Mouse (Mus musculus) frontal cortex, postnatal 36 days (tissue): ENCODE measurements at regions not wholly inside any gene's neighbourhood (a gene's known extent, or its start where the extent isn't known, plus 50 kb on each side); places are given as distances from the start of the nearest gene placed in this dataset.
"Not testable (repeated sequence)": the region's sequence is repeated elsewhere in the genome, so short reads cannot be mapped to it uniquely, and the experiment has no call there.

ENCODE experiments used
- DNase-seq, 2 experiments: peaks; one replicate each; pipeline ENCODE4 v3.0.0; 2022; ENCODE audit warnings: low spot score in 2 of 2

- no peak for DNase-seq
Observed at GRCm38 (mm10) chr3:5806947-5807575, 56.5 kb downstream of the Gm8797 start.

- no peak for DNase-seq
Observed at GRCm38 (mm10) chr3:5811071-5811590, 60.5 kb downstream of the Gm8797 start.

- not testable (repeated sequence) for DNase-seq
Observed at GRCm38 (mm10) chr3:5820243-5820642, 69.6 kb downstream of the Gm8797 start.

GRCm38 (mm10) chr3:5860237-5860636, 109.6 kb downstream of the Gm8797 start:
- peak; percentile 100 for DNase-seq

- no peak for DNase-seq
Observed at GRCm38 (mm10) chr3:5870407-5870806, 119.8 kb downstream of the Gm8797 start.

- DNase-seq = no peak
Observed at GRCm38 (mm10) chr3:5879113-5879512, 128.5 kb downstream of the Gm8797 start.

- DNase-seq = no peak
Observed at GRCm38 (mm10) chr3:5917536-5917935, 166.9 kb downstream of the Gm8797 start.

GRCm38 (mm10) chr3:5950243-5950642, 199.6 kb downstream of the Gm8797 start:
- not testable (repeated sequence) for DNase-seq

GRCm38 (mm10) chr3:5989011-5989645, 238.5 kb downstream of the Gm8797 start:
- not testable (repeated sequence) for DNase-seq

GRCm38 (mm10) chr3:6004423-6004822, 253.8 kb downstream of the Gm8797 start:
- DNase-seq = no peak

GRCm38 (mm10) chr3:6018749-6019148, 268.1 kb downstream of the Gm8797 start:
- DNase-seq = no peak

- DNase-seq = not testable (repeated sequence)
Observed at GRCm38 (mm10) chr3:6041325-6041724, 290.7 kb downstream of the Gm8797 start.

GRCm38 (mm10) chr3:6049472-6050045, 299.0 kb downstream of the Gm8797 start:
- no peak for DNase-seq

- no peak for DNase-seq
Observed at GRCm38 (mm10) chr3:6051901-6052300, 301.3 kb downstream of the Gm8797 start.

GRCm38 (mm10) chr3:6083855-6084254, 333.2 kb downstream of the Gm8797 start:
- no peak for DNase-seq

GRCm38 (mm10) chr3:6087267-6087666, 336.7 kb downstream of the Gm8797 start:
- no peak for DNase-seq

GRCm38 (mm10) chr3:6093931-6094330, 343.3 kb downstream of the Gm8797 start:
- no peak for DNase-seq

GRCm38 (mm10) chr3:6094410-6094809, 343.8 kb downstream of the Gm8797 start:
- DNase-seq = not testable (repeated sequence)

- DNase-seq = no peak
Observed at GRCm38 (mm10) chr3:6100863-6101262, 350.3 kb downstream of the Gm8797 start.

- DNase-seq = no peak
Observed at GRCm38 (mm10) chr3:6102866-6103265, 352.3 kb downstream of the Gm8797 start.

- DNase-seq = no peak
Observed at GRCm38 (mm10) chr3:6106659-6107058, 356.1 kb downstream of the Gm8797 start.

GRCm38 (mm10) chr3:6107377-6108155, 357.0 kb downstream of the Gm8797 start:
- no peak for DNase-seq
